Mouse (Mus musculus): ENCODE results near the gene Dao.

Dao gene

GRCm38 (mm10) chr5:114006974-114007373 is 3.5 kb downstream of the Dao start:
- in situ Hi-C loops (cut with MboI; ENCODE audit: low pct_unique_long_range_greater_than_20kb in 1 of 2, low sequenced_read_pairs in 2 of 2, unreplicated experiment in 1 of 2): no loop called here

- in situ Hi-C loops (cut with MboI; ENCODE audit: low pct_unique_long_range_greater_than_20kb in 1 of 2, low sequenced_read_pairs in 2 of 2, unreplicated experiment in 1 of 2): no loop called here
Measured at GRCm38 (mm10) chr5:114007753-114008453, 4.4 kb downstream of the Dao start.

GRCm38 (mm10) chr5:114009049-114009448 is 5.5 kb downstream of the Dao start:
- in situ Hi-C loops (cut with MboI; ENCODE audit: low pct_unique_long_range_greater_than_20kb in 1 of 2, low sequenced_read_pairs in 2 of 2, unreplicated experiment in 1 of 2): no loop called here

DNA sequence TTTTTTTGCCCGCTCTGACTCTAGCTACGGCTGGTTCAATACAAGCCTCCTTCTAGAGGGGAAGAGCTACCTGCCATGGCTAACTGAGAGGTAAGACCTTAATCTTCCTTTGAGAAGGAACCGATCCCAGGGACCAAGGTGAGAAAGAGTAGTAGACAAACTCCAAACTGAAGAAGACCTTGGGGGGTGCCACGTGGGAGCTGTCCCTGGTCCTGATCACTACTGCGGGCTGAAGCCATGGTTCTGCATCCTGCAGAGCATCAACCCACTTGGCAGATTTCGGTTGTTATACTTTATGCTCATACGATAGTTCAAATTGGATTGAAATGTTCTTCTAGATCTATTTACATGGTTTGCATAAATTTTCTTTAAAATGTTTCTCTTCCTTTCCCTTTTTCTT is 11.6 kb downstream of the Dao start:
- in situ Hi-C loops (cut with MboI; ENCODE audit: low pct_unique_long_range_greater_than_20kb in 1 of 2, low sequenced_read_pairs in 2 of 2, unreplicated experiment in 1 of 2): no loop called here

- in situ Hi-C loops (cut with MboI; ENCODE audit: low pct_unique_long_range_greater_than_20kb in 1 of 2, low sequenced_read_pairs in 2 of 2, unreplicated experiment in 1 of 2): no loop called here
Measured at GRCm38 (mm10) chr5:114024390-114024789, 20.9 kb downstream of the Dao start.

DNA sequence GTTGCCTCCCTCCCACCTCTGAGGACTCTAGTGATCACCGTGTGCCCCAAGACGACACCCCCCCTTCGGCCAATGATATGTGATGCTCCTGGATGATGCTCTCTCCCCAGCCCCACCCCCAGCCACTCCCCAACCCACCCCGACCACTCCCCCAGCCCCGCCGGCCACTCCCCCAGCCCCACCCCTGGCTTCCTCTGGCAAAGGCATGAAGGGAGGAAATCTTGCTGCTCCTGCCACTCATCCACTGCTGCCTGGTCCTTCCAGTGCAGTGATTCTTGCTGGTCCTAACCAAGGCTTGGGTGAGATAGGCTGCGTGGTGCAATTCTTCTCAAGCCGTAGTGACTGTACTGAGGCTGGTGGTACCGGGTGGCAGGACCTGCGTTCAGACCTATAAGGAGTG is 21.4 kb downstream of the Dao start:
- in situ Hi-C loops (cut with MboI; ENCODE audit: low pct_unique_long_range_greater_than_20kb in 1 of 2, low sequenced_read_pairs in 2 of 2, unreplicated experiment in 1 of 2): no loop called here

DNA sequence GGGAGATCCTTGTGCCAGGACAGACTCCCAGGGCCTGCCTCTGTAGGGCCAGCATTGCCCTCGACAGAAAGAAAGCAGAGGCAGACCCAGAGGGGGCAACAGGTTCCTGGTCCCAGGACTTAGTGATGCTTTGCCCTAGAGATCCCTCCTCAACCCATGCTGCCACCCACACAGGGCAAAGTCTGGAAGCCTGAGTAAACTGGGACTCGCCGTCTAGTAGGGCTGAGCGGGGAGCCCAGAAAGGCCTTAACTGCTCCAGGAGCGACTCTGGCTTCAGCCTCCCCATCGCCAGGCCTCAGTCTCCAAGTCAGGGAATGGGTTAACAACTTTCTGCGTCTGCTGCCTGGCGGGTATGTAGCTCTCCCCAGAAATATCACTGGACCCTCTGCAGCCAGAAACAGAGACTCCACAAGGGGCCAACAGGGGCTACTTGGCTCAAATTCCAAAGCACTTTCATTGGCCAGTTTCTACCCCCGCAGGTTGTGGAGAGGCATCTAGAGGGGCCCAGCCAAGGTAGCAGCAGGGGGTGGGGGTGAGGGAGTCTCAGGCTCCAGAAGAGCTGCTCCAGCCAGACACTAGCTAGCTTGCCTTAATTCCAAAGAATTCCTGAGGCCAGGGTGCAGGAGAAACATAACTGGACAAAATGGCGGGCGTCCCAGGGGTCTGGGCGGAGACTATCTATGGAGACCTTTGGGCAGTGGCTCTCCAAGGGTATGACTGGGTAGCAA is 23.9 kb downstream of the Dao start:
- in situ Hi-C loops (cut with MboI; ENCODE audit: low pct_unique_long_range_greater_than_20kb in 1 of 2, low sequenced_read_pairs in 2 of 2, unreplicated experiment in 1 of 2): no loop called here

- in situ Hi-C loops (cut with MboI; ENCODE audit: low pct_unique_long_range_greater_than_20kb in 1 of 2, low sequenced_read_pairs in 2 of 2, unreplicated experiment in 1 of 2): no loop called here
Measured at GRCm38 (mm10) chr5:114028111-114028510, 24.6 kb downstream of the Dao start.

DNA sequence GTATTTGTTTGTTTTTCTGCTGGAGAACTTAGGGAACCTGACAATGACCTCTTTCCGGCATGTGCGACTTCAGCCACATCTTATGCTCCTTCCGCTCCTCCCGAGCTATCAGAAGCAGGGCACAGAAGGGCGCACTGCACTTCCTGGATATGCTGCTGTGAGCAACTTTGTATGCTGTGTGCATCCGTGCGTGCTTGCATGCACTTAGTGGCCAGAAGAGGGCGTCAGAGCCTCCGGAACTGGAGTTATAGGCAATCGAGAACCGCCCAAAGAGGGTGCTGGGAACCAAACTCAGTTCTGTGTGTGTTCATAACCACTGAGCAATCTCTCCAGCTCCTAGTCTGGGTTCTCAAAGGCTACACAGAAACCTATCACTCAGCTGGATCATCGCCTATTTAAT is 27.1 kb downstream of the Dao start:
- in situ Hi-C loops (cut with MboI; ENCODE audit: low pct_unique_long_range_greater_than_20kb in 1 of 2, low sequenced_read_pairs in 2 of 2, unreplicated experiment in 1 of 2): no loop called here

DNA sequence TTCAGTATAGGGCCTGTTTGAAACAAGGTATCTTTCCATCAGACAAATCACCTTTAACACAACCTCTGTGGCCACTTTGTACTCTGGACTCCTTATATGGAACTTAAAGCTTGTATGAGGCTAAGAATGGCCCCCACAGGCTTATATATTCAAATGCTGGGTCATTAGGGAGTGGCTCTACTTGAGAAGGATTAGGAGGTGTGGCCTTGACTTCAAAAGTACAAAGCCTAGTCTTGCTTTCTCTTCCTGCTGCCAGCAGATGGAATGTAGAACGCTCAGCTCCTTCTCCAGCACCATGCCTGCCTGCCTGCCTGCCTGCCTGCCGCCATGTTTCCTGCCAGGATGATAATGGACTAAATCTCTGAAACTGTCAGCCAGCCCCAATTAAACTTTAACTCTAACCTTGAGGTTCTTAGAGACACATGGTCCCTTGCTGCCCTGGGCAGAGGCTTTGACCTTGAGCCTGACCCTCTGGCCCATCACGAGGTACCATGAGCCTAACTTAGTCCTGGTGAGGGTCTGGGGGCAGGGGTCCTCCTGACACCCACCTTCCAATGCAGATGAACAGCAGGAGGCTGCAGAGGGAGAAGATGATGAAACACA is 28.8 kb downstream of the Dao start:
- in situ Hi-C loops (cut with MboI; ENCODE audit: low pct_unique_long_range_greater_than_20kb in 1 of 2, low sequenced_read_pairs in 2 of 2, unreplicated experiment in 1 of 2): no loop called here

DNA sequence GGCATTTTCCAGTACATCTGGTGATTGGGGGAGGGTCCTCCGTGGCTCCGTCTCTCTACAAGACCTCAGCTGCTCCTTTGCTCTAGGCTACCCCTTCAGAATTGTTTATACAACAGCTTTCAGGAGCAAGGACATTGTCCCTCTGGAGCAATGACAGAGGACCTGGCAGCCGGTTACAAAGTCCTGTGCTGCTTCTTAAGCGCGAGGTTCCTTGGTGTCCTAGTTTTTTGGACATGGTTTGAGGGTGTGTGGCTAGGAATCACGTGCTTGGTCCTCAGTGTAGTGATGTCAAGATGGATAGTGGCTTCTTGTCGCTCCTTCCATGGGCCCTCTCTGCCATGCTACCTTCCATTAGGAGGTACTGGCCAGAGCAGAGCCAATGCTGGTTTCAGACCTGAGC is 30.9 kb downstream of the Dao start:
- in situ Hi-C loops (cut with MboI; ENCODE audit: low pct_unique_long_range_greater_than_20kb in 1 of 2, low sequenced_read_pairs in 2 of 2, unreplicated experiment in 1 of 2): no loop called here

DNA sequence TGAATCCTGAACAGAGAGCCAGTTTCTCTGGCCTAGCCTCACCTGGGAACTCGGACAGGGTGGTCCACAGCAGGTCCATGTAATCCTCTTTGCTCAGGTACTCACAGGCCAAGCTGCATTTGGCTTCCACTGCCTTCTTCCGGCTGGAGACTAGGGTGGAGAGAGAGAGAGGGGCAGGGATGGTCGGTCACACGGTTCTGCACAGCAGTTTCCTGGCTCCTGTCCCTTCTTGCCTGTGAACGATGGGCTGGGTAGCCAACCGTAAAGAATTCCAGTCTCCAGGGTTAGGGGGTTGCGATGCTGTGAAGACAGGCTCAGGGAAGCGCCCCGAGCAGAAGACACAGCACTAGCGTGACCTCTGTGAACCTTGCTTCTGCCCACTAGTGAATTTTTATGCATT is 31.6 kb downstream of the Dao start:
- in situ Hi-C loops (cut with MboI; ENCODE audit: low pct_unique_long_range_greater_than_20kb in 1 of 2, low sequenced_read_pairs in 2 of 2, unreplicated experiment in 1 of 2): no loop called here

DNA sequence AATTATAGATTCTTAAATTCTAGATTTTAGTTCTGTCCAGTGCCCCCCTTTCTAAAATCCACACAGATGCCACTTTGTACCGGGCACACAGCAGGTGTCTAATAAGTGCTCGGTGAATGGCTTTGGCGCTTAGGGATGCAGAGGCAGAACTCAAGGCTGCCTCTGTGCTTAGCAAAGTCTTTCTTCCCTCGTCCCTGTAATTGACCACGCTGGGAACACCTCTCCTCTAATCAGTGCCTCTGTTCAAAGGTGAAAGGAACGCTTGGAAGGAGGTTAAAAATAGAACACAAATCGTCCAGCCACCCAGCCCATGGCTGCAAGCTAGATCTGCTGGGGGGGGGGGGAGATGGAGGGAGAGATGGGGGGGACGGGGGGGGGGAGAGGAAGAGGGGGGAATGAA is 37.0 kb downstream of the Dao start:
- in situ Hi-C loops (cut with MboI; ENCODE audit: low pct_unique_long_range_greater_than_20kb in 1 of 2, low sequenced_read_pairs in 2 of 2, unreplicated experiment in 1 of 2): loop anchor here in 1 of 2 experiments (10.0 kb wide), 1 partner anchor 86 kb away; no protein-coding TSS in a partner anchor

GRCm38 (mm10) chr5:114040911-114041310 is 37.4 kb downstream of the Dao start:
- in situ Hi-C loops (cut with MboI; ENCODE audit: low pct_unique_long_range_greater_than_20kb in 1 of 2, low sequenced_read_pairs in 2 of 2, unreplicated experiment in 1 of 2): loop anchor here in 1 of 2 experiments (10.0 kb wide), 1 partner anchor 86 kb away; no protein-coding TSS in a partner anchor

DNA sequence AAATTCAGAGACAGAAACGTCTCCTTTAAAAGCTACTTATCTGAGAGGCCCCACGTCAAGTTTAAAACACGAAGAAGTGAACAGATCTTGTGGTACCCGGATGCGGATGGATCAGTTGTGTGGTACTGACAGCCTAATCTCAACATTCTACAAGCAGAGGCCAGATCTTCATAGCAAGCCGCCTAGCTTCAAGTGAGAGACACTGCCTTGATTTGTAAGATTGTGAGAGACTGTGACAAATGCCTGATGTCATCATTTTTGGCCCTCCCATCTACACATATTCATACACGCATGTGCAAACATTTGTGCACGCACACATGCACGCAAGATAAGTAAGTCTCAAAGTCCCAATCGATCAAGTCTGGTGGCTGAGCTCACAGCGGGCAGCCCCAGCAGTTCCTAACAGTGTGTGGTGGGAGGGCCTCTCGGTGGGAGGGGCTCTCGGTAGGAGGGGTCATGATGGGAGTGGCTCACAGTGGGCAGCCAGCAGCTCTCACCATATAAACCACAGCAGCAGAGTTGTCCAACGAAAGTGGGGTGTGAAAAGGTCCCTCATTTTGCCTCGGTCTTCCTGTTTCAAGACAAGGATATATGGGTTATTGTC is 37.9 kb downstream of the Dao start:
- in situ Hi-C loops (cut with MboI; ENCODE audit: low pct_unique_long_range_greater_than_20kb in 1 of 2, low sequenced_read_pairs in 2 of 2, unreplicated experiment in 1 of 2): loop anchor here in 1 of 2 experiments (10.0 kb wide), 1 partner anchor 87 kb away; no protein-coding TSS in a partner anchor

DNA sequence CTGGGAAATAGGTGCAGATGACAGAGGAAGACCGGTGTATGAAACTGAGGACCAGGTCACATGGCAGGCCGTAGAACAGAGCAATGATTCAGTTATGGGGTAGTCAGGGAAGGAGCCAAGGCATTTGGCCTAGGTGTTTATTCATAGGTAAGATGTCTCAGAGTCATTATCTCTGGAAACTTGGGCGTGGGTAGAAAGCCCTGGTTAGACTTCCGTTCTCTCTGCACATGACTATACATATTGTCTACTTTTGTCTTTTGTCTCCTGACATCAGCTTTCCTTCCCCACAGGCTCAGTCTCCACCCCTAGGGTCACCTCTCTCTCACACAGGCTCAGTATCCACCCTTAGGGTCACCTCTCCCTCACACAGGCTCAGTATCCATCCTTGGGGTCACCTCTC is 40.3 kb downstream of the Dao start:
- in situ Hi-C loops (cut with MboI; ENCODE audit: low pct_unique_long_range_greater_than_20kb in 1 of 2, low sequenced_read_pairs in 2 of 2, unreplicated experiment in 1 of 2): loop anchor here in 1 of 2 experiments (10.0 kb wide), 1 partner anchor 89 kb away; no protein-coding TSS in a partner anchor

GRCm38 (mm10) chr5:114045134-114045533 is 41.6 kb downstream of the Dao start:
- in situ Hi-C loops (cut with MboI; ENCODE audit: low pct_unique_long_range_greater_than_20kb in 1 of 2, low sequenced_read_pairs in 2 of 2, unreplicated experiment in 1 of 2): loop anchor here (5.0 to 10.0 kb wide), 2 partner anchors 90 to 98 kb away; no protein-coding TSS in a partner anchor

- in situ Hi-C loops (cut with MboI; ENCODE audit: low pct_unique_long_range_greater_than_20kb in 1 of 2, low sequenced_read_pairs in 2 of 2, unreplicated experiment in 1 of 2): loop anchor here (5.0 to 10.0 kb wide), 2 partner anchors 91 to 99 kb away; no protein-coding TSS in a partner anchor
Measured at GRCm38 (mm10) chr5:114046151-114046550, 42.6 kb downstream of the Dao start.

GRCm38 (mm10) chr5:114046604-114047003 is 43.1 kb downstream of the Dao start:
- in situ Hi-C loops (cut with MboI; ENCODE audit: low pct_unique_long_range_greater_than_20kb in 1 of 2, low sequenced_read_pairs in 2 of 2, unreplicated experiment in 1 of 2): loop anchor here (5.0 to 10.0 kb wide), 2 partner anchors 92 to 99 kb away; no protein-coding TSS in a partner anchor
